In genomic region chr5:127511653-127512052, GRCm38 (mm10) we compare ENCODE assay signal across 9 mouse cellular contexts.
DNase-seq lines count a peak whose midpoint lies in the region; ATAC-seq and TF ChIP-seq lines count a peak whose summit lies in the region.
"Had no signal": no experiment of that assay in that cellular context is flagged by ENCODE, and none has a peak within 500 bp of the region (broad histone marks: within the 10 kb centered on the region; RNA-seq: fewer than 3 reads in every experiment).

No protein-coding gene starts in this region.

- TF ChIP-seq CTCF in kidney, adult 2 months (conservative IDR thresholded peaks at IDR 0.05; ENCODE audit: insufficient read depth, insufficient read length, low read depth, low read length): no peak

- WGBS in hindbrain, embryonic 14.5 days: 91% methylated on average over 6 of the region's 6 CpGs
- 90% methylated on average over 6 of the region's 6 CpGs for WGBS in hindbrain, embryonic 13.5 days
- 81% methylated on average over 6 of the region's 6 CpGs for WGBS in kidney, adult 2 months

- no peak overlapping the region for H3K9ac ChIP-seq in hindbrain, embryonic 14.5 days
- H3K9ac ChIP-seq in hindbrain, embryonic 13.5 days: no peak overlapping the region
- H3K9ac ChIP-seq: embryonic facial prominence, embryonic 12.5 days had no signal

- H3K4me3 ChIP-seq in hindbrain, embryonic 14.5 days (replicated peaks; ENCODE audit: low read length): no peak overlapping the region
- H3K4me3 ChIP-seq in hindbrain, embryonic 13.5 days: no peak overlapping the region
- H3K4me3 ChIP-seq in kidney, adult 2 months (ENCODE audit: insufficient read depth, low read depth, low read length): no peak overlapping the region
- H3K4me3 ChIP-seq: embryonic facial prominence, embryonic 12.5 days; myocyte had no signal

- no peaks in the 10 kb centered on the region for H3K27me3 ChIP-seq in hindbrain, embryonic 14.5 days (ENCODE audit: control insufficient read depth, insufficient read depth, low read length)
- no peaks in the 10 kb centered on the region for H3K27me3 ChIP-seq in hindbrain, embryonic 13.5 days
- no peaks in the 10 kb centered on the region for H3K27me3 ChIP-seq in kidney, adult 2 months (replicated peaks; ENCODE audit: control insufficient read depth, insufficient read depth, low read length)
- H3K27me3 ChIP-seq: embryonic facial prominence, embryonic 12.5 days had no signal

- ATAC-seq in hindbrain, embryonic 14.5 days (ENCODE audit: low FRiP score): no peak
- no peak for ATAC-seq in hindbrain, embryonic 13.5 days (ENCODE audit: low FRiP score)
- ATAC-seq in granulocyte monocyte progenitor cell, adult 5-6 weeks (replicated peaks; ENCODE audit: poor library complexity, severe bottlenecking): peak; percentile 71
- ATAC-seq in inflammation-experienced regulatory T-cells, adult 6 months: no peak

- TF ChIP-seq POLR2A in kidney, adult 2 months (IDR thresholded peaks at IDR 0.05; ENCODE audit: low read depth, low read length): no peak

- no peak overlapping the region for H3K27ac ChIP-seq in hindbrain, embryonic 14.5 days
- H3K27ac ChIP-seq in hindbrain, embryonic 13.5 days: no peak overlapping the region
- H3K27ac ChIP-seq in kidney, adult 2 months (ENCODE audit: insufficient read depth, low read depth, low read length): no peak overlapping the region
- H3K27ac ChIP-seq: embryonic facial prominence, embryonic 12.5 days had no signal

- DNase-seq in hindbrain, embryonic 14.5 days (ENCODE audit: low spot score): peak; percentile 40
- DNase-seq in 416B (ENCODE audit: low read depth): peak; percentile 63
- DNase-seq in B cell, adult 2 months: peak; percentile 3 to 10
- no peak for DNase-seq in kidney, adult 2 months

- no peak overlapping the region for H3K4me2 ChIP-seq in hindbrain, embryonic 14.5 days (replicated peaks)
- no peak overlapping the region for H3K4me2 ChIP-seq in hindbrain, embryonic 13.5 days
- H3K4me2 ChIP-seq: embryonic facial prominence, embryonic 12.5 days had no signal

- H3K36me3 ChIP-seq in hindbrain, embryonic 14.5 days (replicated peaks; ENCODE audit: control insufficient read depth, insufficient read depth): no peaks in the 10 kb centered on the region
- no peaks in the 10 kb centered on the region for H3K36me3 ChIP-seq in hindbrain, embryonic 13.5 days
- no peaks in the 10 kb centered on the region for H3K36me3 ChIP-seq in kidney, adult 2 months (ENCODE audit: control insufficient read depth, insufficient read depth, low read length)
- H3K36me3 ChIP-seq: embryonic facial prominence, embryonic 12.5 days had no signal

- H3K4me1 ChIP-seq in hindbrain, embryonic 14.5 days (replicated peaks; ENCODE audit: control insufficient read depth, insufficient read depth, low read length): no peaks in the 10 kb centered on the region
- no peaks in the 10 kb centered on the region for H3K4me1 ChIP-seq in hindbrain, embryonic 13.5 days (replicated peaks)
- no peaks in the 10 kb centered on the region for H3K4me1 ChIP-seq in kidney, adult 2 months (ENCODE audit: control insufficient read depth, insufficient read depth, low read length)
- H3K4me1 ChIP-seq: embryonic facial prominence, embryonic 12.5 days had no signal

- no peaks in the 10 kb centered on the region for H3K9me3 ChIP-seq in hindbrain, embryonic 14.5 days (ENCODE audit: control insufficient read depth, low read length)
- H3K9me3 ChIP-seq in hindbrain, embryonic 13.5 days: no peaks in the 10 kb centered on the region
- H3K9me3 ChIP-seq: embryonic facial prominence, embryonic 12.5 days had no signal
